Mouse (Mus musculus): ENCODE measurements around the gene Dgkz. TPM values are rescaled to one million over a fixed set of nuclear protein-coding genes. Genes with fewer than 3 reads are reported as not detected.

The Dgkz gene
- total and polyA plus RNA-seq, 2 experiments from 2014 or later, result 36.6 to 144 TPM

GRCm38 (mm10) chr2:91961901-91962761 lies 13.5 kb downstream of the Dgkz start:
- peak overlapping the region; percentile 86 for H3K4me2 ChIP-seq (ENCODE audit: low read depth, low read length, poor library complexity, severe bottlenecking)
- peaks cover 11% of the 10 kb centered on the region; the same call in 1 of the 2 replicates for H3K4me1 ChIP-seq (ENCODE audit: insufficient read depth, low read length)
- DNase-seq (ENCODE audit: low spot score) (no peak), ATAC-seq (ENCODE audit: low FRiP score) (no peak)
- no peaks in the 10 kb centered on the region for H3K36me3 ChIP-seq (ENCODE audit: insufficient read depth, low read length)
- H3K4me3 ChIP-seq (ENCODE audit: low read depth, low read length), result peak overlapping the region; percentile 87
- H3K27ac ChIP-seq (ENCODE audit: low read depth, low read length), result peak overlapping the region; percentile 18; the same call in 1 of the 2 replicates
- TF ChIP-seq CTCF (IDR thresholded peaks at IDR 0.05), result no peak
- 61% methylated on average over 4 of the region's 4 CpGs for WGBS
- no peaks in the 10 kb centered on the region for H3K9me3 ChIP-seq (ENCODE audit: low read length)
- H3K9ac ChIP-seq (replicated peaks; ENCODE audit: low read length, poor library complexity, severe bottlenecking), result peak overlapping the region; percentile 84; the same call in 1 of the 2 replicates
- H3K27me3 ChIP-seq (ENCODE audit: insufficient read depth, low read length), result no peaks in the 10 kb centered on the region

DNA sequence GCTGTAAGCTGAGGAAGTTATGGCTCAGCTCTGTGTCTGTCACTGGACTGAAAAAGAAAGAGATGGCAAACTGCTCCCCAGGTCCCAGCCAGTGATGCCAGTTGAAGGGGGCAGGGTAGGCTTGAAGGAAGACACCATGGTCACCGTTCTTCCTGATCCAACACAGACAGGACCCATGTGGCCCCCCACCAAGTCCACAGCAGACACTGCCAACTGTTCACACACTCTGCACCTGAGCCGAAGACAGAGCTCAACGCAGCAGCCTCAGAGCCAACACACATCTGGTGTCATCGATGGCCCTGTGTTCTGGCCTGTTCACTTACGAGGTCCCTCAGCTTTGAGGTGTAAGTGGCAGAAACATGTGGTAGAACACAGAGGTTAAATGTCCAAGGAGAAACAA lies 15.2 kb downstream of the Dgkz start:
- no peak for ATAC-seq (ENCODE audit: low FRiP score)
- 93% methylated on average over 5 of the region's 5 CpGs for WGBS

DNA sequence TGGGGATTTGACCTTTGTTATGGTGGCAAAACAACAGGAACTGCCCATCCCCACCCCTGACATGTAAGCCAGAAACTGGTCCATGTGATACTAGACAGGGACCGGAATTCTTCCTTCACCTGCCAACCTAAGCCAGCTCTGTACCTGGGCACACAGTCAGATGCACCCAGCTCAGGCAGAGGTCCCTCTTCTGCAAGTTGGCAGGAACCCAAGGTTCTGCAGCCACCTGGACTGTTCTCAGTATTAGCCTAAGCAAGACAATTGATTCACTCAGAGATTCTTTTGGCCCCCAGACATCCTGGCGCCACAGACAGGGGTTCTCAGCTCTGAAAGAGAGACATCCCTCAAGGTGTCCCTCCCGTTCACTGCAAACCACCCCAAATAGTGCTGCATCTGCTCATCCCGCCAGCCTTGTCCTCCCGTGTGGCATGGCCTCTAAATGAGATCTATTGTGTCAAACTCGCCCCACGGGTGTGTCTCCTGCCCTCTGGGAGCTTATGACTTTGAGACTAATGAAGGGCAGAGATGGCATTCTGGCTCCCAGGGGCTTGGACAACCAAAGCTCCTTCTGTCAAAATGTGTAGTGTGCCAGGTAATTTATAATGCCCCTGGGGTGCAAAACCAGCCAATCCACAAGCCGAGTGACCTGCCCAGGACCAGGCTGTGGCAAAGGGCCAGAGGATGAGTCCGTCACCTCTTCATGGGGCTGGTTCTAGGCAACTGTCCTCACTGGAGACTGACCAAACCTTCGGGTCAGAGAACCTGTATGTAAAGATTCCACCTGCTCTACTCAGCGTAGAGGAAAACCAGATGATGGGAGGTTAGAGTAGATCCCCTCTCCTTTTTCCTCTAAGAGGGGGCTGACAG lies 15.9 kb downstream of the Dgkz start:
- no peak overlapping the region for H3K4me3 ChIP-seq (ENCODE audit: low read depth, low read length)
- DNase-seq (ENCODE audit: low spot score) (no peak), ATAC-seq (ENCODE audit: low FRiP score) (no peak)
- no peak overlapping the region for H3K9ac ChIP-seq (replicated peaks; ENCODE audit: low read length, poor library complexity, severe bottlenecking)
- H3K27me3 ChIP-seq (ENCODE audit: insufficient read depth, low read length), result no peaks in the 10 kb centered on the region
- H3K4me2 ChIP-seq (ENCODE audit: low read depth, low read length, poor library complexity, severe bottlenecking), result no peak overlapping the region
- no peak for TF ChIP-seq CTCF (IDR thresholded peaks at IDR 0.05)
- H3K36me3 ChIP-seq (ENCODE audit: insufficient read depth, low read length), result no peaks in the 10 kb centered on the region
- H3K4me1 ChIP-seq (ENCODE audit: insufficient read depth, low read length), result peaks cover 15% of the 10 kb centered on the region; the same call in 1 of the 2 replicates
- WGBS, result 71% methylated on average over 11 of the region's 11 CpGs
- no peaks in the 10 kb centered on the region for H3K9me3 ChIP-seq (ENCODE audit: low read length)
- no peak overlapping the region for H3K27ac ChIP-seq (ENCODE audit: low read depth, low read length)

More for the DNA sequence above, 15.2 kb downstream of the Dgkz start:
- Histone ChIP-seq H3K4me2 (ENCODE audit: low read depth, low read length, poor library complexity, severe bottlenecking) (no peak overlapping the region), H3K9me3 (ENCODE audit: low read length) (no peaks in the 10 kb centered on the region), H3K27me3 (ENCODE audit: insufficient read depth, low read length) (no peaks in the 10 kb centered on the region), H3K4me1 (ENCODE audit: insufficient read depth, low read length) (peaks cover 15% of the 10 kb centered on the region; the same call in 1 of the 2 replicates), H3K4me3 (ENCODE audit: low read depth, low read length) (no peak overlapping the region), H3K36me3 (ENCODE audit: insufficient read depth, low read length) (no peaks in the 10 kb centered on the region), H3K27ac (ENCODE audit: low read depth, low read length) (no peak overlapping the region), H3K9ac (replicated peaks; ENCODE audit: low read length, poor library complexity, severe bottlenecking) (no peak overlapping the region)
- no peak for TF ChIP-seq CTCF (IDR thresholded peaks at IDR 0.05)
- no peak for DNase-seq (ENCODE audit: low spot score)

GRCm38 (mm10) chr2:91958701-91959457 lies 16.8 kb downstream of the Dgkz start:
- Histone ChIP-seq H3K4me3 (ENCODE audit: low read depth, low read length) (no peak overlapping the region), H3K9ac (replicated peaks; ENCODE audit: low read length, poor library complexity, severe bottlenecking) (no peak overlapping the region), H3K27ac (ENCODE audit: low read depth, low read length) (no peak overlapping the region), H3K36me3 (ENCODE audit: insufficient read depth, low read length) (no peaks in the 10 kb centered on the region), H3K4me2 (ENCODE audit: low read depth, low read length, poor library complexity, severe bottlenecking) (no peak overlapping the region), H3K4me1 (ENCODE audit: insufficient read depth, low read length) (peaks cover 15% of the 10 kb centered on the region; the same call in 1 of the 2 replicates), H3K9me3 (ENCODE audit: low read length) (no peaks in the 10 kb centered on the region), H3K27me3 (ENCODE audit: insufficient read depth, low read length) (no peaks in the 10 kb centered on the region)
- TF ChIP-seq CTCF (IDR thresholded peaks at IDR 0.05), result peak; percentile 69
- ATAC-seq (ENCODE audit: low FRiP score), result no peak
- WGBS, result 49% methylated on average over 10 of the region's 10 CpGs
- DNase-seq (ENCODE audit: low spot score), result no peak

DNA sequence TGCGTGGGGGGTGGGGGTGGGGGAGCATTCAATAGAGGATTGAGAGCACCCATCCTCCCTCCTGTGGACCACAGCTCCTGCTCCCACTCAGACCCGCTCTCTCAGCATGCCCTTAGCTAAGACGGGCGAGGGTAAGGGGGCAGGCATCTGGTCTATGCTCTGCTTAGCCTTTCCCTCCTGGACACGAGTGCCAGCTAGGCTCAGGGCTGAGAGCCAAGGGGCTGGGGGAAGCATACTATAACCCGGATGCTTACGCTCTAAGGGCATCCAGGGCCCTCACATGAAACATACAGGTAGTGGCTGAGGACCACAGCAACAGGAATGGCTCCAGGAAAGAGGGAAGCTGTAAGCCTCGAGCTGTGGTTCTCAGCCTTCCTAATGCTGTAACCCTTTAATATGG lies 17.6 kb downstream of the Dgkz start:
- Histone ChIP-seq H3K4me2 (ENCODE audit: low read depth, low read length, poor library complexity, severe bottlenecking) (no peak overlapping the region), H3K27ac (ENCODE audit: low read depth, low read length) (no peak overlapping the region), H3K4me1 (ENCODE audit: insufficient read depth, low read length) (peaks cover 15% of the 10 kb centered on the region; the same call in 1 of the 2 replicates), H3K9me3 (ENCODE audit: low read length) (no peaks in the 10 kb centered on the region), H3K4me3 (ENCODE audit: low read depth, low read length) (no peak overlapping the region), H3K36me3 (ENCODE audit: insufficient read depth, low read length) (no peaks in the 10 kb centered on the region), H3K9ac (replicated peaks; ENCODE audit: low read length, poor library complexity, severe bottlenecking) (no peak overlapping the region), H3K27me3 (ENCODE audit: insufficient read depth, low read length) (no peaks in the 10 kb centered on the region)
- ATAC-seq (ENCODE audit: low FRiP score), result no peak
- no peak for TF ChIP-seq CTCF (IDR thresholded peaks at IDR 0.05)
- DNase-seq (ENCODE audit: low spot score), result no peak
- 80% methylated on average over 8 of the region's 8 CpGs for WGBS

All from midbrain, postnatal 0 days (tissue).